Mouse (Mus musculus): ENCODE measurements around the gene Tigit. TPM values are rescaled to one million over a fixed set of nuclear protein-coding genes. Genes with fewer than 3 reads are reported as not detected.

Gene Tigit
- polyA plus RNA-seq, 1 experiment: not detected

DNA sequence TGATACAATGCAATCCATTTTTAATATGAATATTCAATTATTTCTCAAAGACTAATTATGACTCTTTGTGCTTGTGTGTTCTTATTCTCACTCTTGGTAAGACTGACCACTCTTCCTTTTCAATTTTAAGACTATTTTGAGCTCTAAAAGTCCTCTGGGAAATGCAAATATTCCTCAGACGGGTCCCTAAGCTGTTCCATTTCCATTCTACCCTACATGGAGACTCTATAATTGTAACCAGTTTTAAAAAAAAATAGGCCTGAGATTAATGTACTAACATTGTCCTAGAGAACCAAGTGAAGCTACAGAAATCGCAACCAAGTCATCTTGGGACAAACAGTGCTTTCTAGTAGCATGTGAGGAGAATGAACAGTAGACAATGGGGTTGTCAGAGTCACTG is 10.7 kb downstream of the Tigit start:
- H3K9me3 ChIP-seq (ENCODE audit: control insufficient read depth, low read length): no peaks in the 10 kb centered on the region
- no peaks in the 10 kb centered on the region for H3K36me3 ChIP-seq (ENCODE audit: control insufficient read depth)
- no peak overlapping the region for H3K4me3 ChIP-seq (replicated peaks)
- H3K4me1 ChIP-seq (ENCODE audit: control insufficient read depth): no peaks in the 10 kb centered on the region
- TF ChIP-seq GATA1 (IDR thresholded peaks at IDR 0.05; ENCODE audit: low read length): no peak
- no peak for TF ChIP-seq TAL1 (IDR thresholded peaks at IDR 0.05; ENCODE audit: low read length)
- no peaks in the 10 kb centered on the region for H3K27me3 ChIP-seq (ENCODE audit: control insufficient read depth)

DNA sequence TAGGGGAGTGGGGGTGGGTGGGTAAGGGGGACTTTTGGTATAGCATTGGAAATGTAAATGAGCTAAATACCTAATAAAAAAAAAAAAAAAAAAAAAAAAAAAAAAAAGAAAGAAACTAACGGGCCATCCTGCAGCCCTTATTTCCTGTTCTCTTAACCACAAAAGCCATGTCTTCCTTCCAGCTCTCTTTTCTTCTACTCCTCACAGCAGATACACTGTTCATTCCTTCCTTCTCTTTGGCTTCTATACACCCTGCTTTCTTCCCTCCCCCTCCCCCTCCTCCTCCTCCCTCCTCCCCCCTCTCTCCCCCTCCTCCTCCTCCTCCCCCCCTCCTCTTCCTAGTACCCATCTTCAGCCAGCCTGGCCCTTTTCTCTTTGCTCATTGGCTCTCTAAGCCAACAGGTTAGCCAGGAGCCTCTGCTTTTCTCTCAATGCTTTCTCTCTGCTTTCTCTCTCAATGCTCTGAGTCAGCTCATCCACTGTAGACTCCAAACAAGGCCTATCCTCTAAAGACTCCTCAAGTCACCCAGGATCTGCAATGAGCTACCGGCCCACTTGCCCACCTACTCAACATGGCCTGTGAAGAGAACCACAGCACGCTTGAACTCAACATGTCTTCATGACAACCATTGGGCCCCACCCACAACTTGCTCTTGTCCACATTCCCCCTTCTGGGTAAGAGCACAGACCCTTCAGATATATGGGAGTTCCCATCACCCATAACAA is 13.4 kb downstream of the Tigit start:
- Histone ChIP-seq H3K9me3 (ENCODE audit: control insufficient read depth, low read length) (no peaks in the 10 kb centered on the region), H3K36me3 (ENCODE audit: control insufficient read depth) (no peaks in the 10 kb centered on the region), H3K4me3 (replicated peaks) (no peak overlapping the region), H3K27me3 (ENCODE audit: control insufficient read depth) (no peaks in the 10 kb centered on the region), H3K4me1 (ENCODE audit: control insufficient read depth) (no peaks in the 10 kb centered on the region)
- no peak for TF ChIP-seq GATA1 (IDR thresholded peaks at IDR 0.05; ENCODE audit: low read length)
- no peak for TF ChIP-seq TAL1 (IDR thresholded peaks at IDR 0.05; ENCODE audit: low read length)

GRCm38 (mm10) chr16:43647641-43648040 is 16.3 kb downstream of the Tigit start:
- Histone ChIP-seq H3K9me3 (ENCODE audit: control insufficient read depth, low read length) (no peaks in the 10 kb centered on the region), H3K36me3 (ENCODE audit: control insufficient read depth) (no peaks in the 10 kb centered on the region), H3K4me3 (replicated peaks) (no peak overlapping the region), H3K4me1 (ENCODE audit: control insufficient read depth) (no peaks in the 10 kb centered on the region), H3K27me3 (ENCODE audit: control insufficient read depth) (no peaks in the 10 kb centered on the region)
- TF ChIP-seq TAL1 (IDR thresholded peaks at IDR 0.05; ENCODE audit: low read length): no peak

- no peaks in the 10 kb centered on the region for H3K9me3 ChIP-seq (ENCODE audit: control insufficient read depth, low read length)
- no peaks in the 10 kb centered on the region for H3K4me1 ChIP-seq (ENCODE audit: control insufficient read depth)
- H3K4me3 ChIP-seq (replicated peaks): no peak overlapping the region
- no peaks in the 10 kb centered on the region for H3K36me3 ChIP-seq (ENCODE audit: control insufficient read depth)
- TF ChIP-seq TAL1 (IDR thresholded peaks at IDR 0.05; ENCODE audit: low read length) (no peak), GATA1 (IDR thresholded peaks at IDR 0.05; ENCODE audit: low read length) (no peak)
- no peaks in the 10 kb centered on the region for H3K27me3 ChIP-seq (ENCODE audit: control insufficient read depth)
Measured at GRCm38 (mm10) chr16:43646943-43647342, 17.0 kb downstream of the Tigit start.

DNA sequence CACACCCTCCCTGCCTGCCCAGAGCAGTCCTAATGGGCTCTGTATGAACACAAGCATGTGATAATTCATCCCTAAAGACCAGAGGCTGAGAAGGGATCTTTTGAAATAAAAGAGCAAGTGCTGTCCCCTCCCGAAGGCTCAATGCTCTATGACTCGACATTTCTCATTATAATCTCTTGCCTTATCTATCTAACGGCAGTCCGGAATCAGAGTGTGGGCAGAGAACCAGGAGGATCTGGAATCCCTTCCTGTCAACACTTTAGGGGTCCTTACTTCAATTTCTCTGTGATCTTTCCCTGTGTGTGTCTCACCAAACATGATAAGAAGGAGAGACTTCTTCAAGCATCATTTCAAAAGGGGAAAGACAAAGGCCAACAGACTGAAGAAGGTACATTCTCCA is 18.1 kb downstream of the Tigit start:
- Histone ChIP-seq H3K9me3 (ENCODE audit: control insufficient read depth, low read length) (no peaks in the 10 kb centered on the region), H3K36me3 (ENCODE audit: control insufficient read depth) (no peaks in the 10 kb centered on the region), H3K4me3 (replicated peaks) (no peak overlapping the region), H3K4me1 (ENCODE audit: control insufficient read depth) (no peaks in the 10 kb centered on the region), H3K27me3 (ENCODE audit: control insufficient read depth) (no peaks in the 10 kb centered on the region)
- TF ChIP-seq TAL1 (IDR thresholded peaks at IDR 0.05; ENCODE audit: low read length) (no peak), GATA1 (IDR thresholded peaks at IDR 0.05; ENCODE audit: low read length) (no peak)

- Histone ChIP-seq H3K4me1 (ENCODE audit: control insufficient read depth) (no peaks in the 10 kb centered on the region), H3K9me3 (ENCODE audit: control insufficient read depth, low read length) (peaks cover 3% of the 10 kb centered on the region; the same call in 1 of the 2 replicates), H3K4me3 (replicated peaks) (no peak overlapping the region), H3K36me3 (ENCODE audit: control insufficient read depth) (no peaks in the 10 kb centered on the region), H3K27me3 (ENCODE audit: control insufficient read depth) (no peaks in the 10 kb centered on the region)
- TF ChIP-seq TAL1 (IDR thresholded peaks at IDR 0.05; ENCODE audit: low read length) (no peak), GATA1 (IDR thresholded peaks at IDR 0.05; ENCODE audit: low read length) (no peak)
Measured at GRCm38 (mm10) chr16:43641230-43641629, 22.7 kb downstream of the Tigit start.

- no peaks in the 10 kb centered on the region for H3K4me1 ChIP-seq (ENCODE audit: control insufficient read depth)
- H3K36me3 ChIP-seq (ENCODE audit: control insufficient read depth): no peaks in the 10 kb centered on the region
- peaks cover 3% of the 10 kb centered on the region; the same call in 1 of the 2 replicates for H3K9me3 ChIP-seq (ENCODE audit: control insufficient read depth, low read length)
- H3K27me3 ChIP-seq (ENCODE audit: control insufficient read depth): no peaks in the 10 kb centered on the region
- no peak overlapping the region for H3K4me3 ChIP-seq (replicated peaks)
- no peak for TF ChIP-seq GATA1 (IDR thresholded peaks at IDR 0.05; ENCODE audit: low read length)
- TF ChIP-seq TAL1 (IDR thresholded peaks at IDR 0.05; ENCODE audit: low read length): no peak
Measured at GRCm38 (mm10) chr16:43638406-43639049, 25.4 kb downstream of the Tigit start.

- Histone ChIP-seq H3K27me3 (ENCODE audit: control insufficient read depth) (no peaks in the 10 kb centered on the region), H3K36me3 (ENCODE audit: control insufficient read depth) (no peaks in the 10 kb centered on the region), H3K4me3 (replicated peaks) (no peak overlapping the region), H3K4me1 (ENCODE audit: control insufficient read depth) (no peaks in the 10 kb centered on the region), H3K9me3 (ENCODE audit: control insufficient read depth, low read length) (peaks cover 3% of the 10 kb centered on the region; the same call in 1 of the 2 replicates)
- TF ChIP-seq TAL1 (IDR thresholded peaks at IDR 0.05; ENCODE audit: low read length) (no peak), GATA1 (IDR thresholded peaks at IDR 0.05; ENCODE audit: low read length) (no peak)
Measured at GRCm38 (mm10) chr16:43637241-43637640, 26.7 kb downstream of the Tigit start.

GRCm38 (mm10) chr16:43634037-43634436 is 29.9 kb downstream of the Tigit start:
- H3K36me3 ChIP-seq (ENCODE audit: control insufficient read depth): no peaks in the 10 kb centered on the region
- H3K9me3 ChIP-seq (ENCODE audit: control insufficient read depth, low read length): peaks cover 3% of the 10 kb centered on the region; the same call in 1 of the 2 replicates
- no peak overlapping the region for H3K4me3 ChIP-seq (replicated peaks)
- TF ChIP-seq GATA1 (IDR thresholded peaks at IDR 0.05; ENCODE audit: low read length) (no peak), TAL1 (IDR thresholded peaks at IDR 0.05; ENCODE audit: low read length) (no peak)
- no peaks in the 10 kb centered on the region for H3K27me3 ChIP-seq (ENCODE audit: control insufficient read depth)
- H3K4me1 ChIP-seq (ENCODE audit: control insufficient read depth): no peaks in the 10 kb centered on the region
